Mouse (Mus musculus) liver, embryonic 16.5 days (tissue): ENCODE data around the gene Lgmn. TPM values are rescaled to one million over a fixed set of nuclear protein-coding genes. Genes with fewer than 3 reads are reported as not detected.

Experiments
- ATAC-seq: fragments of 200-750 bp; cut with Nextera tagmentation; 2 replicates; pipeline ENCODE4 v1.8.0; 2017; ENCODE audit warnings: low read depth, mild to moderate bottlenecking, moderate number of reproducible peaks, moderate library complexity
- H3K27ac ChIP-seq: fragments of 300-500 bp; sonication (generic); 2 replicates; pipeline ENCODE4 v1.5.1; 2014; ENCODE audit warnings: mild to moderate bottlenecking, low read length
- H3K27me3 ChIP-seq: fragments of 300-500 bp; sonication (generic); 2 replicates; pipeline ENCODE4 v1.6.1; 2014; ENCODE audit warnings: low read depth, low read length, mixed read lengths; ENCODE audit not compliant: control insufficient read depth, insufficient read depth
- H3K36me3 ChIP-seq: fragments of 300-500 bp; sonication (generic); 2 replicates; pipeline ENCODE4 v1.6.1; 2014; ENCODE audit warnings: mild to moderate bottlenecking; ENCODE audit not compliant: control insufficient read depth, insufficient read depth
- H3K4me1 ChIP-seq: fragments of 300-500 bp; sonication (generic); 2 replicates; pipeline ENCODE4 v1.6.1; 2014; ENCODE audit warnings: low read depth, low read length, mixed read lengths; ENCODE audit not compliant: control insufficient read depth
- H3K4me2 ChIP-seq: fragments of 300-500 bp; sonication (generic); 2 replicates; pipeline ENCODE4 v1.6.1; 2014; ENCODE audit warnings: low read depth, low read length, mixed read lengths
- H3K4me3 ChIP-seq: fragments of 300-500 bp; sonication (generic); 2 replicates; pipeline ENCODE4 v1.5.1; 2014; ENCODE audit warnings: low read depth, mild to moderate bottlenecking, low read length
- H3K9ac ChIP-seq: fragments of 300-500 bp; sonication (generic); 2 replicates; pipeline ENCODE4 v1.6.1; 2014; ENCODE audit warnings: low read depth, low read length
- H3K9me3 ChIP-seq: fragments of 300-500 bp; sonication (generic); replicated peaks from 2 replicates; pipeline ENCODE4 v1.6.1; 2016; ENCODE audit warnings: low read length; ENCODE audit not compliant: control insufficient read depth
- WGBS: fragments of 180-500 bp; shearing (Covaris S2); extraction: QIAGEN DNeasy Blood & Tissue Kit; methylation state at CpG from one replicate; pipeline ENCODE4 v1.1.7; 2014; ENCODE audit not compliant: insufficient replicate concordance; 5-methylcytosine and 5-hydroxymethylcytosine counted together
- polyA plus RNA-seq: library from polyadenylated mRNA; unstranded; fragments of >200 nt; fragmentation: Nextera tagmentation; extraction: Ambion mirVana; gene quantifications from 2 replicates; pipeline ENCODE4 v1.2.1, GENCODE M21; 2015

Lgmn gene
- polyA plus RNA-seq: 85.1 and 85.2 TPM in 2 replicates

GRCm38 (mm10) chr12:102439632-102440023 lies at the start of gene Lgmn:
Gene Lgmn, minus strand, starts transcription at chr12:102439813.
- peak; percentile 98 for ATAC-seq
- H3K27ac ChIP-seq: peak within 1 kb of the TSS; percentile 14; the same call in 1 of the 2 replicates

GRCm38 (mm10) chr12:102484946-102485345 lies 45.3 kb upstream of the Lgmn start:
- no peak overlapping the region for H3K9ac ChIP-seq
- H3K9me3 ChIP-seq: no peaks in the 10 kb centered on the region
- H3K4me1 ChIP-seq: no peaks in the 10 kb centered on the region
- H3K36me3 ChIP-seq: peaks cover 24% of the 10 kb centered on the region
- H3K27me3 ChIP-seq: no peaks in the 10 kb centered on the region
- H3K4me3 ChIP-seq: no peak overlapping the region
- no peak overlapping the region for H3K4me2 ChIP-seq
- no peak for ATAC-seq
- WGBS: 56% methylated on average over 3 of the region's 3 CpGs
- H3K27ac ChIP-seq: no peak overlapping the region

More at GRCm38 (mm10) chr12:102439632-102440023, at the start of gene Lgmn:
- under 1% methylated on average over 28 of the region's 28 CpGs for WGBS
- Histone ChIP-seq H3K4me2 (peak within 1 kb of the TSS; percentile 72), H3K9me3 (no peaks in the 10 kb centered on the region), H3K9ac (peak within 1 kb of the TSS; percentile 53), H3K4me3 (peak within 1 kb of the TSS; percentile 67), H3K4me1 (peaks cover 10% of the 10 kb centered on the region), H3K27me3 (no peaks in the 10 kb centered on the region), H3K36me3 (no peaks in the 10 kb centered on the region)

GRCm38 (mm10) chr12:102480481-102480880 lies 40.9 kb upstream of the Lgmn start:
- H3K4me1 ChIP-seq: no peaks in the 10 kb centered on the region
- no peak for ATAC-seq
- WGBS: 71% methylated on average over 4 of the region's 4 CpGs
- H3K4me2 ChIP-seq: no peak overlapping the region
- peaks cover 17% of the 10 kb centered on the region for H3K36me3 ChIP-seq
- no peaks in the 10 kb centered on the region for H3K27me3 ChIP-seq
- no peak overlapping the region for H3K9ac ChIP-seq
- H3K9me3 ChIP-seq: no peaks in the 10 kb centered on the region
- no peak overlapping the region for H3K27ac ChIP-seq
- no peak overlapping the region for H3K4me3 ChIP-seq

GRCm38 (mm10) chr12:102474411-102474810 lies 34.8 kb upstream of the Lgmn start:
- WGBS: 82% methylated on average over 7 of the region's 7 CpGs
- Histone ChIP-seq H3K27me3 (no peaks in the 10 kb centered on the region), H3K36me3 (peaks cover 7% of the 10 kb centered on the region), H3K4me3 (no peak overlapping the region), H3K9ac (no peak overlapping the region), H3K4me2 (no peak overlapping the region), H3K9me3 (no peaks in the 10 kb centered on the region), H3K27ac (no peak overlapping the region), H3K4me1 (peaks cover 3% of the 10 kb centered on the region)
- no peak for ATAC-seq

- WGBS: under 1% methylated on average over 86 of the region's 86 CpGs
- Histone ChIP-seq H3K36me3 (peaks cover 2% of the 10 kb centered on the region; the same call in 1 of the 2 replicates), H3K9me3 (no peaks in the 10 kb centered on the region), H3K4me2 (peak within 1 kb of the TSS; percentile 83), H3K27me3 (no peaks in the 10 kb centered on the region), H3K4me1 (peaks cover 6% of the 10 kb centered on the region), H3K4me3 (peak within 1 kb of the TSS; percentile 95), H3K9ac (peak within 1 kb of the TSS; percentile 91), H3K27ac (peak within 1 kb of the TSS; percentile 88)
- peak; percentile 97 for ATAC-seq
Observed at GRCm38 (mm10) chr12:102468894-102469764, 29.5 kb upstream of the Lgmn start, which contains the start of gene Golga5. Gene Golga5, plus strand, starts transcription at chr12:102469135.

GRCm38 (mm10) chr12:102468136-102468535 lies 28.5 kb upstream of the Lgmn start:
- no peak overlapping the region for H3K9ac ChIP-seq
- H3K4me3 ChIP-seq: no peak overlapping the region
- H3K27ac ChIP-seq: no peak overlapping the region
- no peaks in the 10 kb centered on the region for H3K27me3 ChIP-seq
- no peaks in the 10 kb centered on the region for H3K36me3 ChIP-seq
- ATAC-seq: no peak
- no peak overlapping the region for H3K4me2 ChIP-seq
- H3K4me1 ChIP-seq: peaks cover 6% of the 10 kb centered on the region
- WGBS: 78% methylated on average over 1 of the region's 1 CpGs
- H3K9me3 ChIP-seq: no peaks in the 10 kb centered on the region

GRCm38 (mm10) chr12:102464650-102465049 lies 25.0 kb upstream of the Lgmn start:
- Histone ChIP-seq H3K4me2 (no peak overlapping the region), H3K36me3 (no peaks in the 10 kb centered on the region), H3K9me3 (no peaks in the 10 kb centered on the region), H3K27ac (no peak overlapping the region), H3K4me1 (peaks cover 2% of the 10 kb centered on the region), H3K4me3 (no peak overlapping the region), H3K9ac (no peak overlapping the region), H3K27me3 (no peaks in the 10 kb centered on the region)
- ATAC-seq: no peak
- 46% methylated on average over 4 of the region's 4 CpGs for WGBS

GRCm38 (mm10) chr12:102461177-102461576 lies 21.6 kb upstream of the Lgmn start:
- 39% methylated on average over 5 of the region's 5 CpGs for WGBS
- no peaks in the 10 kb centered on the region for H3K27me3 ChIP-seq
- no peak overlapping the region for H3K4me3 ChIP-seq
- ATAC-seq: no peak
- no peaks in the 10 kb centered on the region for H3K36me3 ChIP-seq
- H3K4me1 ChIP-seq: no peaks in the 10 kb centered on the region
- H3K27ac ChIP-seq: no peak overlapping the region
- no peak overlapping the region for H3K9ac ChIP-seq
- H3K4me2 ChIP-seq: no peak overlapping the region
- H3K9me3 ChIP-seq: no peaks in the 10 kb centered on the region

- Histone ChIP-seq H3K9me3 (no peaks in the 10 kb centered on the region), H3K4me3 (no peak overlapping the region), H3K27me3 (no peaks in the 10 kb centered on the region), H3K27ac (no peak overlapping the region), H3K9ac (no peak overlapping the region), H3K36me3 (no peaks in the 10 kb centered on the region), H3K4me1 (no peaks in the 10 kb centered on the region), H3K4me2 (no peak overlapping the region)
- ATAC-seq: no peak
- 56% methylated on average over 5 of the region's 5 CpGs for WGBS
Observed at GRCm38 (mm10) chr12:102460014-102460413, 20.4 kb upstream of the Lgmn start.
